Mouse (Mus musculus) bone marrow macrophage, adult 2 months (primary cell): ENCODE measurements at regions not wholly inside any gene's neighbourhood (a gene's known extent, or its start where the extent isn't known, plus 50 kb on each side); places are given as distances from the start of the nearest gene placed in this dataset.

Experiments used
- CTCF ChIP-seq: IDR thresholded peaks from 2 replicates; pipeline ENCODE4 v1.5.1; 2012; ENCODE audit warnings: low read depth, mild to moderate bottlenecking, low read length, moderate library complexity
- POLR2A ChIP-seq: IDR thresholded peaks from 2 replicates; pipeline ENCODE4 v1.6.1; 2012; ENCODE audit warnings: mild to moderate bottlenecking, low read depth, low read length, borderline replicate concordance

GRCm38 (mm10) chr19:32884279-32884678, 127.0 kb downstream of the Pten start:
- no peak for TF ChIP-seq CTCF
- no peak for TF ChIP-seq POLR2A
